Mouse (Mus musculus): ENCODE data around the gene Gm6034. TPM values are rescaled to one million over a fixed set of nuclear protein-coding genes. Genes with fewer than 3 reads are reported as not detected.
"Not testable (repeated sequence)": the region's sequence is repeated elsewhere in the genome, so short reads cannot be mapped to it uniquely, and the experiment has no call there.

Gene Gm6034
- total RNA-seq, 4 experiments from 2014 or later = not detected

DNA sequence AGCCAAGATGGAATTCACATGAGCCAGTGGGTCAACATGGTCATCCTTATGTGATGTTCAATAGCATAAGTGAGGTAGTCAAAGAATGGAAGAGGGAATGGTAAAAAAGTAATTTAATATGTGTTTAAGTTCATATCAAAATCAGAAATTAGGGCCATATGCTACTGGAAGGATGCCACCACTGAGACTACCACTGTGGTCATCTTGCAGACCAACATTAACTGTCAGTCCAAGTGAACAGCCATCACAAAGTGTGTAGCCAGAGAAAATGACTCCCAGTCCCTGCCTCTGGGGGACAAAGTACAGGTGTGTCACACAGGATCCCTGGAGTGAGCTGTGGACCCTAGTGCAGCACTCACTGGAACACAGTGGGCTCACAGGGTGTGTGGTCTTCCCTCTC lies 39.1 kb downstream of the Gm6034 start:
- DNase-seq (ENCODE audit: low spot score in 2 of 2) = not testable (repeated sequence)

DNA sequence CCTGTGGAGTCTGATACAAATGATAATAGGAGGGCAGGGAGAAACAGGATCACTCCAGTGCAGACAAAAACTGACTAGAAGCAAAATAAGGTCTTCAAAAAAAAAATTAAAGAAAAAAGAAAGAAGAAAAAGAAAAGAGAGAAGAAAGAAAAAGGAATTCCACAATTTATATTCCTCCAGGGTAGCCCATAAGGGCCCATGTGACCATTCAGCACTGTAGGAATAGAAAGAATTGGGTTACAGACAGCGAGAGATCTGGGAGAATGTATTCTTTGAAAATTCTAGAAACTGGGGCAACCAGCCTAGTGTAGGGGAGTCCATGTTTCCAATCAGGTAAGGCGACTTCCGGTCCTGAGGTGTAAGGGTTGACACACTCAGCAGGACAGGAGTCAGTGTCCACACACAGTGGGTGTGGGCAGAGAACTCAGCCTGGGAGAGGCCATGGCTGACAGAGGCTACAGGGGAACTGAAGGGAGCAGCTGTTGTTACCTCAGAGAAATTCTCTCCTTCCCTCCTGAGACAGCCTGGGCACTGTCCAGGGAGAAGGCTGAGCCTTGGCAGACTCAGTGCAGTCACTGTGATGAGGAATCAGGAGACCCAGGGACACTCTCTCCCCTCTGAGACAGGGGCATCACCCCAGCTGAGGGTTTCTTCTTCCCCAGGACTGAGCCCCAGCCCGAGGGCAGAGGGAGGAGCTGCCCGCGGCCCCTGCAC lies 39.9 kb downstream of the Gm6034 start:
- not testable (repeated sequence) for DNase-seq (ENCODE audit: low spot score in 2 of 2)

DNA sequence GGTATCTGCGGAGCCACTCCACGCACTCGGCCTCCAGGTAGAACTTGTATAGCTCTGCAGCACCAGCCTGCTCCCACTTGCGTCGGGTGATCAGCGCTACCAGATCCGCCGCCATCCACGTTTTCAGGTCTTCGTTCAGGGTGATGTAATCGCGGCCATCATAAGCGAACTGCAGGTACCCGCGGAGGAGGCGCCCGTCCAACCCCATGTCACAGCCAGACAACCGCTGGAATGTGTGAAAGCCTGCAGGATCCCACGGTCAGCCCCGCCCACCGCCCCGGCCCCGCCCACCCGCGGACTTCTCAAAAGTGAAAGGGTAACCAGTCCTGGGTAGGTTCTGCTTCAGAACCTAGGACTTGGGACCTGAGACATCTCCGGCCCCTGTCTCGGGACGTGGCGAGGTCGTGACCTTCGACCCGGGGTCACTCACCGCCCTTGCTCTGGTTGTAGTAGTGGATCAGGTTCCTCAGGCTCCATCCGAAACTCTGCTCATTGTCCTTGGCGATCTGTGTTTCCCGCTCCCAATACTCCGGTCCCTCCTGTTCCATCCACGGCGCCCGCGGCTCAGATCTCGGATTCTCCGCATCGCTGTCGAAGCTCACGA lies 40.6 kb downstream of the Gm6034 start:
- peak in 1 of 2 experiments; percentile 10 for DNase-seq (ENCODE audit: low spot score in 2 of 2)

DNA sequence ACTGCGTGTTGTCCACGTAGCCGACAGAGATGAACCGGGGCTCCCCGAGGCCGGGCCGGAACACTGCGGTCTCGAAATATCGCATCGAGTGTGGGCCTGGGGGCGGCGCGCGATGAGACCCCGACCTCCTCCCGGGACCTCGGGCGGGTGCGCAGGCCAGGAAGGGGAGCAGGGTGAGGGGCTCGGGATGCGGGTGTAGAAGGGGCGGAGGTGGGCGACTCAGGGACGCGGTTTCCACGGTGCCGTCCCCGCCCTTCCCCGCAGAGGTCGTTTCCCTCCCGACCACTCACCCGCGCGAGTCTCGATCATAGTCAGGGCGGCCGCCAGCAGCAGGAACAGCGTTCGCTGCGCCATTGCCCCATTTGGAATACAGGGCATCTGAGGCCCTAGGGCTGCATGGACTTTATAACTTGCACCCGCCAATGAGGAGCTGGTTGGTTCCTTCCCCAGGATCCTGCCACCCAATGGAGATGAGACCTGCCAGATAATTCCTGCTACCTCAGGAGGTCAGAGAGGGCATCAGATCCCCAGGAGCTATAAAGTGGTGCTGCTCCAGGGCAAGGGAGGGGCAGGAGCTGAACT lies 41.2 kb downstream of the Gm6034 start:
- DNase-seq (ENCODE audit: low spot score in 2 of 2) = no peak

DNA sequence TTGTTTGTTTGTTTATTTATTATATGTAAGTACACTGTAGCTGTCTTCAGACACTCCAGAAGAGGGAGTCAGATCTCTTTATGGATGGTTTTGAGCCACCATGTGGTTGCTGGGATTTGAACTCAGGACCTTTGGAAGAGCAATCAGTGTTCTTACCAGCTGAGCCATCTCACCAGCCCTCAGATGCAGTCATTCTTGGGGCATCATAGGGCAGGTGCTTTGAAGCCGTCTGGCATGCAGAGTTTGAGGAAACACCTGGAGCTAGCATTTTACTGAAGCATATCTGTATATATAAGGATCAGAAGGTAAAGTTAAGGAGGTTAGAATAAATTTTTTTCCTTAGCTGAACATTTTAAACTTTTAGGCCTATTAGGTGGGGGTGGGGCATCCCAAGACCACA lies 43.2 kb downstream of the Gm6034 start:
- DNase-seq (ENCODE audit: low spot score in 2 of 2) = not testable (repeated sequence)

DNA sequence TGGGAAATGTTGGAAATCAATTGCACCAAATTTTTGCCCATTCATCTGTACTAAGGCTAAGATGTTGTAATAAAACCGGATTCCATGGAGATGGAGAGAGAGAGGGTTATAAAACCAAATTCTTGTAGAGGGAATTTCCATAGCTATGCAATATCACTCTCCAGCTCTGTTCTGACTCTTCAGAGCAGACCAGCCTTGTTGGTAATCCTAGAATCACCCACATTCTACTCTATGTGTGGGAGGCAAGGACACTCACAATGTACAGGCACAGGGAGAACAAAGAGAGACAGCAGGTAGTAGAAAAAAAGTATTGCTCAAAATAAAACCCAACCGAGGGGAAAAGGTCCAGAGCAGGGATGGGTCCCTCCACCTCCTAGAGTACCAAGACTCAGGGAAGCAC lies 49.2 kb downstream of the Gm6034 start:
- DNase-seq (ENCODE audit: low spot score in 2 of 2) = not testable (repeated sequence)

DNA sequence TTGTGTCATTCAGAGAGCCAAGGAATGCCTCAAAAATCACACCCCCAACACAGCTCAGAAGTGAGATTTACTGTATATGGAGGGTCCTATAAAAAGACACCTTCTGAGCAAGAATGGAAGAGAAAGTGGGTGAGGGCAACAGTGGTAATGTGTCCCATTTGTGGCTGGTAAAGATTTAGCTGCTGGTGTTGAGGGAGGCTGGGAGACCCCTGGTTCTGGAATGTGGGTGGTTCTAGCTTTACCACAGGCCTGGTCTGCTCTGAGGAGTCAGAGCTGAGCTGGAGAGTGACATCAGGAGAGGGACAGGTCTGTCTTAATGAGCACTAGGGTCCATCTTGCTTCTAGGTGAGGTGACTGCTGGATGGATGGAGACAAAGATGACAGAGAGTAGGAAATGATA lies 49.8 kb downstream of the Gm6034 start:
- not testable (repeated sequence) for DNase-seq (ENCODE audit: low spot score in 2 of 2)

DNA sequence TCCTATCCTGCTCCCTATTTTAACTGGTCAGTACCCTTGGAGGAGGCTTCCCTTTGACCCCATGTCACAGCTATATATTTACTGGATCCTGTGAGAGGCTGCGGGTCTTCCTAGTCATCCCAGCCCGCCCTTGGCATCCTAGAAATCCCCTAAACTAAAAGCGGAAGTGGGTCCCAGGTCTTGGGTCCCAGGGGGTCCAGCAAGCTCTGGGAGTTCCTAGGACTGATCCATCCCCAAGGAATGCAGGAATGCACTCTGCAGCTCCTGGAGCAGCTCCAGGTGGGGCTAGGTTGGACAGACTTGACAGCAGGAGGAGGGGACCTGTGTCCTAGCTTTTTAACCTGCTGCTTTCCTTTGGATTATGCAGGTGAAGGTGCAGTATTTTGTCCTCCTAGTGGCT lies 51.2 kb downstream of the Gm6034 start:
- no peak for DNase-seq (ENCODE audit: low spot score in 2 of 2)

DNA sequence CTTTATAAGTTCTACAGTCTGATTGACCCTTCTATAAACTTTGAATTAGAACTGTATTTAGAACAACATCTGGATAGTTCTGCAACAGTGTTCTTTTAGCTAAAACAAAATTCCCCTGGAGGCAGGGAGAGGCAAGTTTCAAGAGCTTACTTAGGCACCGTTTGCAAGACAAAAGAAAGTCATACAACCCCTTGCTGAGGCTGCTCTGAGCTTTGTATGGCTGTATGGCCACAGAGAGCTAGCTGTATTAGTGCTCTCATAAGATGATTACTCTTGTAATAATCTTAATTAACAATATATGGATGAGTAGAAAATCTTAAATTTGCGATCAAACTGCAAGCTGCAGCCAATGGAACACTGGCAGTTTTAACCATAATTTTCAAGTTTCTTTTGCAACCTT lies 56.8 kb downstream of the Gm6034 start:
- not testable (repeated sequence) for DNase-seq (ENCODE audit: low spot score in 2 of 2)

DNA sequence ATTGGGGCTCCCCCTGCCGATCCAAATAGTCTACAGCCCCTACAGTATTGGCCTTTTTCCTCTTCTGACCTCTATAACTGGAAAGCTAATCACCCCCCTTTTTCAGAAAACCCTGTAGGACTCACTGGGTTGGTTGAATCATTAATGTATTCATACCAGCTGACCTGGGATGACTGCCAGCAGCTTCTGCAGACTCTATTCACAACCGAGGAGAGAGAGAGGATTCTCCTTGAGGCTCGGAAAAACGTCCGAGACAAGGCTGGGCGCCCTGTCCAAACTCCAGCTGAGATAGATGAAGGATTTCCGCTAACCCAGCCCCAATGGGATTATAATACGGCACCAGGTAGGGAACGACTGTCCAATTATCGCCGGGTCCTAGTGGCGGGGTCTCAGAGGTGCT lies 59.3 kb downstream of the Gm6034 start:
- not testable (repeated sequence) for DNase-seq (ENCODE audit: low spot score in 2 of 2)

Other genes with a start within 250 kb of the Gm6034 start
- 1 to 10 TPM; 5.6 to 7.8 (median 6.6) TPM for gene Ier3, start 221.3 kb upstream of the Gm6034 start, total RNA-seq (2022)
- gene Flot1, start 219.7 kb upstream of the Gm6034 start, total RNA-seq (2022) = 10 to 100 TPM; 52.6 to 67.2 (median 55.9) TPM
- 10 to 100 TPM; 26.7 to 34.5 (median 28.3) TPM for gene Tubb5, start 204.7 kb upstream of the Gm6034 start, total RNA-seq (2022)
- gene Mdc1, start 201.4 kb upstream of the Gm6034 start, total RNA-seq (2022) = 1 to 10 TPM; 3.2 to 5.0 (median 4.0) TPM
- gene Nrm, start 181.6 kb upstream of the Gm6034 start, total RNA-seq (2022) = 1 to 10 TPM in 2 of 4 experiments, under 1 TPM in 2; 0.52 to 2.6 (median 1.4) TPM
- gene Ppp1r18, start 177.4 kb upstream of the Gm6034 start, total RNA-seq (2022) = 1 to 10 TPM; 2.4 to 4.7 (median 3.3) TPM
- gene Dhx16, start 163.1 kb upstream of the Gm6034 start, total RNA-seq (2022) = 10 to 100 TPM; 13.5 to 16.8 (median 16.0) TPM
- 10 to 100 TPM; 52.7 to 68.7 (median 62.6) TPM for gene 2310061I04Rik, start 145.5 kb upstream of the Gm6034 start, total RNA-seq (2022)
- 1 to 10 TPM; 2.9 to 4.4 (median 3.6) TPM for gene Atat1, start 132.9 kb upstream of the Gm6034 start, total RNA-seq (2022)
- gene Mrps18b, start 126.6 kb upstream of the Gm6034 start, total RNA-seq (2022) = 10 to 100 TPM; 57.4 to 60.4 (median 58.1) TPM
- 10 to 100 TPM; 13.0 to 30.1 (median 14.3) TPM for gene Ppp1r10, start 126.5 kb upstream of the Gm6034 start, total RNA-seq (2022)
- gene Abcf1, start 73.2 kb upstream of the Gm6034 start, total RNA-seq (2022) = 10 to 100 TPM; 74.2 to 79.3 (median 78.7) TPM
- 10 to 100 TPM; 24.1 to 31.8 (median 29.1) TPM for gene Gnl1, start 63.1 kb upstream of the Gm6034 start, total RNA-seq (2022)
- gene Prr3, start 62.7 kb upstream of the Gm6034 start, total RNA-seq (2022) = 1 to 10 TPM; 1.5 to 2.5 (median 1.9) TPM
- 1 to 10 TPM in 1 of 4 experiments, under 1 TPM in 3; 0.82 to 1.6 (median 0.93) TPM for gene H2-T24, start 22.4 kb upstream of the Gm6034 start, total RNA-seq (2022)
- 1 to 10 TPM; 5.6 to 9.3 (median 7.1) TPM for gene H2-T23, start 10.1 kb upstream of the Gm6034 start, total RNA-seq (2022)
- 10 to 100 TPM; 11.7 to 14.0 (median 13.0) TPM for gene H2-T22, start 214 bp upstream of the Gm6034 start, total RNA-seq (2022)
- gene Gm11127, start 15.4 kb downstream of the Gm6034 start, total RNA-seq (2022) = 1 to 10 TPM; 1.8 to 2.7 (median 2.2) TPM
- gene Gm19684, start 78.7 kb downstream of the Gm6034 start, total RNA-seq (2022) = under 1 TPM in 1 of 4 experiments, not detected in 3; 0.29 TPM
- not detected for gene Gm7030, start 86.5 kb downstream of the Gm6034 start, total RNA-seq (2022)
- not detected for gene Gm8909, start 125.6 kb downstream of the Gm6034 start, total RNA-seq (2022)
- not detected for gene H2-T3, start 147.3 kb downstream of the Gm6034 start, total RNA-seq (2022)
- gene Rpp21, start 215.1 kb downstream of the Gm6034 start, total RNA-seq (2022) = 10 to 100 TPM; 31.1 to 42.0 (median 33.5) TPM
- 1 to 10 TPM; 5.5 to 9.7 (median 7.5) TPM for gene Trim39, start 229.3 kb downstream of the Gm6034 start, total RNA-seq (2022)
- not detected for gene H2-M10.2, start 243.5 kb downstream of the Gm6034 start, total RNA-seq (2022)

Data from gastrocnemius, adult 8-10 months (tissue).